Mouse (Mus musculus) erythroblast, embryonic 14.5 days (primary cell): ENCODE data around the gene C1qtnf1.

ENCODE experiments used
- GATA1 ChIP-seq: IDR thresholded peaks from 2 replicates; pipeline ENCODE4 v1.6.1; 2012; ENCODE audit warnings: low read length, inconsistent platforms, mixed read lengths
- TAL1 ChIP-seq: IDR thresholded peaks from 3 replicates; pipeline ENCODE4 v1.6.1; 2012; ENCODE audit warnings: low read length, inconsistent platforms, mixed read lengths

DNA sequence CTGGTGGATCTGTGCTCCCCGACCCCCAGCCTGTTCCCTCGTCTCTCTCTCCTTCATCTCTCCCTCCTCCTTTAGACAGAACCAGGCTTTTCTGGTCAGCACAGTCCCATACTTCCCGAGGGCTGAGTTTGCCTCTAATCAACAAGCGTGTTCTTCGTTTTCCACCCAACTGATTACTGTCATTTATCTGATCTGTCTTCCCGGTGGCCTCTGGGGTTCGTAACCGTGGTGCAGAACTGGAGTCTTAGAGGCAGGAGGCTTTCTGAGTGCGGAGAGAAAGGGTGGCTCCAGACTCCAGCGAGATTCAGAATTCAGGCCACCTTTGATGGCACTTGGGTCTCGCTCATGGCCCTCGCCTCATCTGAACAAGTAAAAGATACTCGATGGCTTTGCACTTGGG is 6.1 kb downstream of the C1qtnf1 start:
- TF ChIP-seq GATA1 (no peak), TAL1 (no peak)
